Mouse (Mus musculus): ENCODE data around the gene E4f1. TPM values are rescaled to one million over a fixed set of nuclear protein-coding genes. Genes with fewer than 3 reads are reported as not detected.

The E4f1 gene
- 20.7 and 27.5 TPM in 2 replicates for total RNA-seq (2015)
- total RNA-seq (2017): 14.2 and 14.5 TPM in 2 replicates

DNA sequence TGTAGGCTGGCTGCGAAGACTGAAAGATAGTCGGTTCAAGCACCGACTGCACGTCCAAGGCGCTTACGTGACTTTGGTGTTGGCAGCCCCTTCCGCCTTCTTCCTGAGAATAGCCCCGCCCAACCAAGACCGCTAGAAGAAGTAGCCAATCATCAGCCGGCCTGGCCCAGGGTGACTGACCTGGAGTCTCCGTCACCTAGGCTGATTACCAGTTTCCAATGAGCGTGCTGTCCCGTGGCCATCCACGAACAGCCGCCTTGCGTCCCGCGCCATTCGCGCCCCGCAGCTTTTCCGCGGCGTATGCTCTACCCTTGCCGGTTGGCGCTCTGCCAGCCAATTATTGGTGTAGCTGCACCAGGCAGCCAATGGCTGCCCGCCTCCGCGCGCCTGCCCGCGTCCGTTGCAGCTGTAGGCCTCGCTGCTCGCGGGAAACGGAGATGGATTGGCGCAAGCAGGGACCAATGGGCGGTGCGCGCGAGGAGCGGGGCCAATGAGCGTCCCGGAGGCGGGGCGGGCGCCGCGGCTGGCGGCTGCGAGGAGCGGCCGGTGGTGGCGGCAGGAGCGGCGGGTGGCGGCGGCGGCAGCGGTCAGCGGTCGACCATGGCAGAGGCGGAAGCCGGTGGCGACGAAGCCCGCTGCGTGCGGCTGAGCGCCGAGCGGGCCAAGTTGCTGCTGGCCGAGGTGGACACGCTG is at the start of gene E4f1, which contains the start of gene Pgp:
Gene E4f1, minus strand, starts transcription at position 404 of the 693 bp plus-strand sequence.
Gene Pgp, plus strand, starts transcription at position 483 of the 693 bp plus-strand sequence.
- peak; percentile 96 for ATAC-seq (ENCODE audit: poor library complexity, severe bottlenecking)

DNA sequence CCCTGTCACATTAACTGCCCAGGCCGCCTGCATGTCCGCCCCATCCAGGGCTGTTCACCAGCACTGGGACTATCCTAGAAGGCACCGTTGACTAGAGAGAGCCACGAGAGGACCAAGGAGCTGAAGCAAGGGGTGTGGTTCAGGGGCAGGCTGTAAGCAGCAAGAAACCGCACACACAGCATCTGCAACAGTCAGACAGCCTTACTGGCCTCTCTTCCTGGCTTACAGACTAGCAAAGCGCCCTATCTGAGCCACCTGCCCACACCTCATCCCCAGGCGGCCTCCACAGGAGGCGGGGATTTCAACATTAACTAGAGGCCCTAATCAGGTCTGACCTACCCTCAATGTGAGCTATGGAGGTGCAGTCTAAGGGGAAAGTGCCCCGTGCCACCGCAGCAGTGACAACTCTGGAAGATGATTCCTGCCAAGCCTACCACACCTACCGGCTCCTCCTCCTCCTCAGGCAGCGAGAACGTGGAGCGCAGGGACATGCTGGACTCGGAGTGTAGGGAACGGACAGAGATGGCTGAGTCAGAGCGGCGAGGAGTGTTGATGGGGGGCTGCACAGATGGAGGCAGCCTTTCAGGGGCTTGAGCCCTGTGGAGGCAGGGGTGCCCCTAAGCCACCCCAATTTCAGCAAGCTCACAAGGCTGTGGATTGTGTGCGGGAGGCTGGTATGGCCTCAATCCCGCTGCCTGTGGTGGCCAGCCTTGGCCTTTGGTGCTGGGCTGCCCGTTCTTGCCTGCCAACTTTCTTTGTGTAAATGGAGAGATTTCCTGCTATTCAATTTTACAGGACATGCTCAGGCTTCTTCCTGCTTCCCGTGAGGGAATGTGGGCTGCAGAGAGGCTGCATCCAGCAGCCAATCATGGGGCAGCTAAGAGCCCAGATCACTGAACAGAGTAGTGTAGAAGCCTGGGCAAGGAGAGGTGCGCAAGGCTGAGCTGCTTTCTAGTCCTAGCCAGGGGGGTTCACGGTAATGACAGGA is 44.5 kb upstream of the E4f1 start:
- ATAC-seq (ENCODE audit: poor library complexity, severe bottlenecking): no peak

DNA sequence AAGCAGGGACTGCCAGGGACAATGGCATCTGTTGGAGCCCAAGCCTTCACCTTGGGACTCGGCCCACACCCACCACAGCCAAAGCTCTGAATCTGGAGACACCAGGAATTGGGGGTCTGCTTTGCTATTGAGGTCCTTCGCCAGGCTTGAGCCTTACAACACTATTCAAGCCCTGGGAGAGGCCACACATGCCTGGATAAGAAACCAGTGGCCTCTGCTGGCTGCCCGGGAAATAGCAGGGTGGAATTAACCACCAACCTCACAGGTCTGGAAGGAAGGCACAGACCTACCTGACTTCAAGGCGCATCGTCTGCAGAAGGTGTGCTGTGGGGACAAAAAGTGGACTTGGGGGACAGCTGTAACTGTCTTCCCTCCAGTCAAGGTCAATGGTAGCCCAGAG is 43.5 kb upstream of the E4f1 start:
- peak; percentile 45; the same call in 1 of the 2 replicates for ATAC-seq (ENCODE audit: poor library complexity, severe bottlenecking)

DNA sequence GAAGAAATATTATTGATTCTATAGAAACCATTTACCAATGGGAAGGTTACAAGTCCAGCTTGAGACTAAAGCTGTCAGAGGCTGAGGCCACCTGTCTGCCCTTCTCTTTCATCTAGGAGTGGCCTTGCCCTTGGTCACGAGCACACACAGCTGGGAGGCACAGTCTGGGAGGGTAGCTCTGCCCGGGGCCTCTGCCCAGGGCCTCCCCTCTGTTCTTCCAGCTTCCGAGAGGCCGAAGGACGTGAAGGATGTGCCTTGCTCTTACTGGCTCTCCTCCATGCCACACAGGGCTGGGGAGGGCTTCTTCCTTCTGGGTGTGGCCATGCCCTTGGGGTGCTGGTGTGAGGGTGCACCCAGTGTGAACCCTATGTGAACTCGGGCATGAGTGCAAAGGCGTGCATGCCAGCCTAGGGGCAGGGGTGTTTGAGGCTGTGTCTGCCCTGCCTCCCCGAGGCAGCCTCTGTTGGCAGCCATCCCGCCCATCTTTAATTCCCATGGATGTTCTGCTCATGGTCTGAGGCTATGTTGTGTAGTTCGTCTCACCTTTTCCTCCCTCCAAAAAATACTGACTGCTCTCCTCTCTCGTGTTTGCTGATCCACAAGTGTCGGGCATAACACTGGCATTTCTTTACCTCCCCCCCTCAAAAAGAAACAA is 37.8 kb upstream of the E4f1 start:
- no peak for ATAC-seq (ENCODE audit: poor library complexity, severe bottlenecking)

DNA sequence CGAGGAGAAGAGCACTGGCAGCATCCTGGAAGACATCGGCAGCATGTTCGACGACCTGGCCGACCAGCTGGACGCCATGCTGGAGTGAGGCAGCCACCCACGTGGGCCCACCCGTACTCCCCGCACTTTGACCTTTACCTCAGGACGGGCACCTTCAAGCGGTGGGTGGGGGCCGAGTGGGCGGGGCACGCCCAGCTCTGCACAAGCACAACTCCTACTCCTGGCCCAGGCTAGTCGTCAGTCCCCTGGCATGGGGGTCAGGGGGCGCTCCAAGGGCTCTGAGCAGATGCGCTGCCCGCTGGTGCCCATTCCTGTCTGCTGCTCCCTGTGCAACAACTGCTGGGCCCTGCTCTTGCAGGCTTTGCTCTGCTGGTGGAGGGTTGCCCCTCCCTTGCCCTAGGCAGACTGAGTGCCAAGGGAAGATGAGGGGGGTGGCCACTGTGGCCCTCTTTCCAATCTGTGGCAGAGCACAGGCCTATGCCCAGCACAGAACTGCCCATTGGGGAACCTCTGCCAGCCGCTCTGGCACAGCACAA is 37.1 kb upstream of the E4f1 start:
- no peak for ATAC-seq (ENCODE audit: poor library complexity, severe bottlenecking)

DNA sequence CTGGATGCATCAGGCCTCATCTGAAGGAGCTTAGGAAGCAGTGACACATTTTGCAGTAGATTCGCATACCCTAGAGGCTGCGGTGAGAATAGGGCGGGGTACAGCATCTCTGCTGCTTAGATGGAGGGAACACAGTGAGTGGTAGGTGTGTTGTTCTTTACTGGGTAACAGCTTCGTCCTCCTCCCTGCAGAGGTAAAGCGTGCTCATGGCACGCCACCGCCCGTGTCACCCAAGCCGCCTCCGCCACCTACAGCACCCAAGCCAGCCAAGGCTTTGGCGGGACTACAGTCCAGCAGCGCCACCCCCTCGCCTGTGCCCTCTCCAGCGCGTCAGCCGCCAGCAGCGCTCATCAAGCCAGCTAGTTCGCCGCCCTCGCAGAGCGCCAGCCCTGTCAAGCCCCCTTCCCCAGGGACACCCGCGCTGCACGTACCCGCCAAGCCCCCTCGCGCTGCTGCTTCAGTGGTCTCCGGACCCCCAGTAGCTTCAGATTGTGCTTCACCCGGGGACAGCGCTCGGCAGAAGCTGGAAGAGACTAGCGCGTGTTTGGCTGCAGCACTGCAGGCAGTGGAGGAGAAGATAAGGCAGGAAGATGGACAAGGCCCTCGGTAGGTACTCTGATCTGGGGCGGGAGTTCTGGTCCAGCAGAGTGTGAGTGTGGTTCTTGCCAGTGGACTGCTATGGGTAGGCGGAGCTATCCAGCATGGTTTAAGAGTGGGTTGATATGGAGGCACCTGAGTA is 36.4 kb upstream of the E4f1 start:
- no peak for ATAC-seq (ENCODE audit: poor library complexity, severe bottlenecking)

DNA sequence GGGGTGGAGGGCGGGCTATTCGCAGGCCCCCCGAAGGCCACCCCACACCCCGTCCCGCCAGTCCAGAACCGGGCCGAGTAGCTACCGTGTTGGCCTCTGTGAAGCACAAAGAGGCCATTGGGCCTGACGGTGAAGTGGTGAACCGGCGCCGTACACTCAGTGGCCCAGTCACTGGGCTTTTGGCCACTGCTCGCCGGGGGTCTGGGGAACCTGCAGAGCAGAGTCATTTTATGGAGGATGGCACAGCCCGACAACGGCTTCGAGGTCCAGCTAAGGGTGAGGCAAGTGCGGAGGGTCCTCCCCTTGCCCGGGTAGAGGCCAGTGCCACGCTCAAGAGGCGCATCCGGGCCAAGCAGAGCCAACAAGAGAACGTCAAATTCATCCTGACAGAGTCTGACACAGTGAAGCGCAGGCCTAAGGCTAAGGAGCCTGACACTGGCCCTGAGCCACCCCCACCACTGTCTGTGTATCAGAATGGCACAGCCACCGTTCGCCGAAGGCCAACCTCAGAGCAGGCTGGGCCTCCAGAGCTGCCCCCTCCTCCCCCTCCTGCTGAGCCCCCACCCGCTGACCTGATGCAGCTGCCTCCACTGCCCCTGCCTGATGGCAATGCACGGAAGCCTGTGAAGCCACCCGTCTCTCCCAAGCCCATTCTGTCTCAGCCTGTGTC is 35.3 kb upstream of the E4f1 start:
- no peak for ATAC-seq (ENCODE audit: poor library complexity, severe bottlenecking)

DNA sequence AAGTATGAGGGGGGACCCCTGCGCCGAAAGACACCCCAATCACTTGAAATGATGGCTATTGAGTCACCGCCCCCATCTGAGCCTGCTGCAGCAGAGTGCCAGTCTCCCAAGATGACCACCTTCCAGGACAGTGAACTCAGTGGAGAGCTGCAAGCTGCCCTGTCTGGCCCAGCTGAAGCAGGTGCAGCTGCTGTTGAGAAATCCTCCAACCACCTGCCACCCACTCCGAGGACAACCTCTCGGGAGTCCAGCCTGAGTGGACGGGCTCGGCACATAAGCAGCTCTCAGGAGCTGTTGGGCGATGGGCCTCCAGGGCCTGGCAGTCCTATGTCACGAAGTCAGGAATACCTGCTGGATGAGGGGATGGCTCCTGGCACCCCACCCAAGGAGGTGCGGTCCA is 34.0 kb upstream of the E4f1 start:
- ATAC-seq (ENCODE audit: poor library complexity, severe bottlenecking): no peak

DNA sequence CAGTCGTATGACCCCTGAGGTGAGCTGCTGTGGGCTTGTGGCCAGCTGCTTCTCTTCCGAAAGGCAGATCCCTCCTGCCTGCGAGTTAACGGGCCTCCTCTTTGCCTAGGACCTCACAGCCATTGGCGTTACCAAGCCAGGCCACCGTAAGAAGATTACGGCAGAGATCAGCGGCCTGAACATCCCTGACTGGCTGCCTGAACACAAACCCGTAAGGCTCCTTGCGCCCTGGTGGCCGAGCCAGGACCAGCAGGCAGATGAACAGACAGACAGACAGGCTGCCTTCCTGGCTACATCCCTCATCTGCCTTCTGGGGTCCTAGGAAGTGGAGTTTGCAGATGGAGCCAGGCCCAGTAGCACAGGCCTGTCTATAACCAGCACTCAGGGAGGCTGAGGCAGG is 32.1 kb upstream of the E4f1 start:
- ATAC-seq (ENCODE audit: poor library complexity, severe bottlenecking): no peak

DNA sequence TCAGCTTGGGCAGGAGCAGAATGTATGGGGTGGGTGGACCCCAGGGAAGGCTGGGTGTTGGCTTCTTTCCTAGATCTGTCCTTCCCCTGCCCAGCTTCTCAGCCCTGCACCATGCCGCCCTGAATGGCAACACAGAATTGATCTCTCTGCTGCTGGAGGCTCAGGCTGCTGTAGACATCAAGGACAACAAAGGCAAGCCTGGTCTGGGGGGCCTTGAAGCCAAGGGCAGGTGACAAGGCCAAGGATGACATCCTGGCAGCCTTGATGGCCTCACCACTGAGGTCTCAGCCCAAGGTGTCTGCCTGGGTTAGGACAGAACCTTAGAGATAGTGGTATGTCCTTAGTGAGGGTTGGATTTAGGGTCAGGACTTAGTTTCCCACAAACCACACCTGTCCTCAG is 25.9 kb upstream of the E4f1 start:
- ATAC-seq (ENCODE audit: poor library complexity, severe bottlenecking): no peak

DNA sequence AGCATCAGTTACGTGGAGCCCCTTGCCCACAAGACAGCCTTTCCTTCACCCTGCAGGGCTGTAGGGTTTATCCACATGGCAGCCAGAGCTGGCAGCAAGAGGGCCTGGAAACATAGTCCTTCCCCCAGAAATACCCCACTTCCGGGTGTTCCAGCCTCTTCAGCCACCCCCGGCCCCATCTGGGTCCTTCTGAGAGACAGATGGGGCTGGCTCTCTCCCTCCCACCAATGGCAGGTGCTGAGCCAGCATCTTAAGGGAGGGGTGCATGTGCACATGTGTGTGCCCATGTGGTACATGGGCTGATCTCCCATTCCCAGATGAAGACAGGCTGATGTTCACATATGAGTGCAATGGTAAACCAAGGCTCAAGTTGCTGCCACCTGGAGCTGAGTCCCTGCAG is 25.3 kb upstream of the E4f1 start:
- ATAC-seq (ENCODE audit: poor library complexity, severe bottlenecking): no peak

DNA sequence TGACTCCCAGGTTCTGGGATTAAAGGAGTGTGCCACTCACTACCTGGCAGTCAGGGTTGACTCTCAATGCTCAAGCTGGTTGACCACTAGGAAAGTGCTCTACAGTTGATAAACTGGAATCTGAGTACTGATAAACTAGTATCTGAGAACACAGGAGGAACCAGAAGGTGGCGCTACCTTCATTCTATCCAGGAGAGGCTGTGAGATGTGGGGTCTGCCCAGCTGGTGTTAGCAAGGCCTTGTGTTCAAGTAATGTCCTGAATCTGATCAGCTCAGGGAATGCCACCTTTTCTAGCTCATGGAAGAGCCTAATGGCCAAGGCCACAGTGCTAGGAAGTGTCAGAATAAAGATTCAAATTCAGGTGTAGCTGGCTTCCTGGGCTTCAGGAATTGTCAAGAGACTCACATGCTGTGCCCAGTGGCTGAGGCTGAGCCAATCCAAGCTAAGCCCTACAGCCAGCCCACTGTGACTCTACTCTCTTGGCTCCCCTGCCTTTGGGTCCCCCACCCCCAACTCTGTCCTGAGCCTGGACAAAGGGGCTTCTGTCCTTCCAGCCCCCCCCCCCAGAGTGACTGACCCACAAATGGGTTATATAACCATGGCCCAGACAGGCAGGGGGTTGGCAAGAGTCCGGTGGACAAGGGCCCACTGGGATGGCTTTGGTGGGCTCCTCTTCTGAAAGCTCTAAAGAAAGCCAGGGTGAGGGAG is 24.7 kb upstream of the E4f1 start:
- ATAC-seq (ENCODE audit: poor library complexity, severe bottlenecking): no peak; the same call in 1 of the 2 replicates

DNA sequence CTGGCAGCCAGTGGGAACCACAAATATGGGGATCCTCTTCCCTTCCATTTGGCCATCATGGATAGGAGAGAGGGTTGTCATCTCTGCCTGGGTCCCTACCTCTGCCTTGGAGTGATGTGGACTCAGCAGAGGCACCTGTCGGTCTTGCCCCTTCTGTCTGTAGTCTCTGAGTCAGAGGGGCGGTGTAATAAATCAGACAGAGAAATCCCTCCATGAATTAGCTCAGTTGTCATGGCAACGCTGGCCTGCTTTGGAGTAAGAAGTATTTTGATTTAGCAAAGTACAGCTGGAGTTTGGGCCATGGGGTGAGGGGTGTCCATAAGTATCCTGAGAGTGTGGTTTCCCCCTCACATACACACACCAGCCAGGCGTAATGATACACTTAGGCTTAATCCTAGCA is 20.3 kb upstream of the E4f1 start:
- no peak for ATAC-seq (ENCODE audit: poor library complexity, severe bottlenecking)

DNA sequence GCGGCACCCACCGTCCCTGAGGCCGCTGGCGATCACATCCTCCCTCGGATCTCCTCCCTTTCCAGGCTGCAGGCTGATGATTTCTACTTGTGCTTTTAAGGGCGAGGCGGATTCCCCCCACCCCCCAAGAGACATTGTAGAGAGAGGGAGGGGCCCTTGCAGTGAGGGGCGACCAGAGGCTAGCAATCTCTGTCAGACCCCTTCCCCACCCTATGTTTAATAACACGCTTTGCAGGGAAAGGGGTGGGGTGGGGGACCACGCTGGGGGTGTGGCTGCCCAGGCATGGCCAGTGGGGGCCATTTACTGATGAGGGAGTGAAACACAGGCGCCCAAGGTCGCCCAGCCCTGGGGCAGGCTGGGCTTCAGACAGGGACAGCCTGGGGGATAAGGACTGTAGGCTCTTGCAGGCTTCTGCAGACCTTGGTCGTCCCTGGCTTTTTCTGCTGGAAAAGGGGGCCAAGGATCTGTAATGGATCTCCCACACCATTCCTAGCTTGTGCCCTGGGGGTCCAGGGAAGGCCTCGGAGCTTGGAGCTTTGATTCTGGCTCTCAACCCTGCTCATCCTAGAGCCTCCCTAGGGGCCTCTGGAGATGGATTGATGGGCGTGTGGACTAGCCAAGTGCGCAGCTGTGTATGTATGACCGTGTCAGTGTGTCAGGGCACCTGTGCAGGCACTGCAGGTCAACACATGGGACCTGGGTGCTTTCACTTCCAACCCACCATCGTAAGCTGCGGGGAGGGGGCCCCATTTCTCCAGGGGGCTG is 19.3 kb upstream of the E4f1 start:
- no peak for ATAC-seq (ENCODE audit: poor library complexity, severe bottlenecking)

DNA sequence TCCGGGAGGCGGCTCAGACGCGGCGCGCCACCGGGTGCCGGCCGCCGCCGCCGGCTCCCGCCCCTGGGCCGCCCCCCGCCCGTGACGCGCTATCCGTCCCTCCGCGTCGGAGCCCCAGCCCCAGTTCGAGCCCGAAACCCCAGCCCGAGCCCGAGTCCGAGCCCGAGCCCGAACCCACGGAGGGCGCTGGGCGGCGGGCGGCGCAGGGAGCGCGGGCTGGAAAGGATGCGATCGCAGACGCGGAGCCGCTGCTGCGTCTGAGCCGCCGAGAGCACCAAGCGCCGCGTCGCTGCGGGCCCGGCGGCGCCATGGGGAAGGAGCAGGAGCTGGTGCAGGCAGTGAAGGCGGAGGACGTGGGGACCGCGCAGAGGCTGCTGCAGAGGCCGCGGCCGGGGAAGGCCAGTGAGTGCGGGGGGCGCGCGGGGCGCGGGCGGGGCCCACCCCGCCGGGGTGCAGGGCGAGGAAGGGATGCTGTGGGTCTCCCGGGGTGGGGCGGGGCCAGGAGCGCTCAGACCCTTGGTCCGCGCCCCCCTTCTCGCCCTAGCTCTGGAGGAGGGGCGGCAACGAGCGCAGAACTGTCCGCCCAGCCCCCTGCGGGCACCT is 18.6 kb upstream of the E4f1 start:
- peak; percentile 63 for ATAC-seq (ENCODE audit: poor library complexity, severe bottlenecking)

DNA sequence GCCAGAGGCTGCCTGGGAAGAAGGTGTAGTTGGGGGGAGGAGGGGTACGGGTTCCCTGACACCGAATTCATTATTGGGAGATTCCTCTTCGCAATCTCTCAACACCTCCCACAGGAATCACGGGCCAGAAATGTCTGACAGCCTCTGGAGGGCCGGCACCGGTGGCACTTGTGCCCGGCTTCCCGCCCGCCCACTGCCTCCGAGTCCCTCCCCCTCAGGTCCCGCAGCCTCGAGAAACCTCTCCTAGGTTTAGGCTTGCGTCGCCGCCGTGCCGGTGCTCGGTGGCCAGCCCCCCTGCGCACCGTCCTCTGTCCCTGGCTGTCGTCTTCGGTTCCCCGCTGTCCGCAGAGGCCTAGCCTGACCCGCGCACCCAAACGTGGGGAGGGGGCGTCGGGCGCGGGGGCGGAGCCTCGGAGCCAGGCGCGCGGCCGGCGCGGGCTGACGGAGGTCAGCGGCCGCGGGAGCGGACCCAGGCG is 18.1 kb upstream of the E4f1 start, which contains the start of gene Caskin1:
Gene Caskin1, plus strand, starts transcription at position 416 of the 476 bp plus-strand sequence.
- no peak for ATAC-seq (ENCODE audit: poor library complexity, severe bottlenecking)

DNA sequence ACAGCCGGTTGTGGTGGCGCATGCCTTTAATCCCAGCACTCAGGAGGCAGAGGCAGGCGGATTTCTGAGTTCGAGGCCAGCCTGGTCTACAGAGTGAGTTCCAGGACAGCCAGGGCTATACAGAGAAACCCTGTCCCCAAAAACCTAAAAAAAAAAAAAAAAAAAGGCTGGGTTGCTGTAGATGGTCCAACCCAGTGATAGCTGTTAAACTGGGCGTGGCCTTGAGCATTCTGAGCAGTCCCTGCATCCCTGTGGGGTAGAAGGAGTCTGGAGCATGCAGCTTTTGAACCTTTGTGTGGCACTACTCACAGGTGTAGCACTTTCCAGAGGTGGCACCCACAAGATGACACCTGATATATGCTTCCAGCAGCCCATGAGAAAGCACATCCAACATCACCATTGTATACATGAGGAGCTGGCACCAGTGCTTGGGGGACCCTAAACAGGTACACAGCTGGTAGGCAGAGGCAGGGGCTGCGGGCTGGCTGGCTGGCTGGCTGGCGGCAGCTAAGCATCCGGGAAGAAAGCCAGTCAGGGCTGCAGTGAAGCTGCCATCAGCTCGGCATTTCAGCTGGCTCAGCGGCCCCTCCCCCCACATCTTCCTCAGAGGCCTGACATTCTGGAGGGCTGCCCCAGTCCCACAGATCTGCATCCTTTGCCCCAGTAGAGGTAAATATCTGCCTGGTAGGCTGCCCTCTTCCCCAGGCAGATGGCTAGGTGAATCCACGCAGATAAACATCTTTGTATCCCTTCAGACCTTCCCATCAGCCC is 15.2 kb upstream of the E4f1 start:
- no peak for ATAC-seq (ENCODE audit: poor library complexity, severe bottlenecking)
